Mouse (Mus musculus) G1E (cell line): ENCODE data around the gene Sult5a1. TPM values are rescaled to one million over a fixed set of nuclear protein-coding genes. Genes with fewer than 3 reads are reported as not detected.
"Not testable (repeated sequence)": the region's sequence is repeated elsewhere in the genome, so short reads cannot be mapped to it uniquely, and the experiment has no call there.

ENCODE experiments used
- ATAC-seq: 2 replicates; pipeline ENCODE4 v1.8.0; 2016; ENCODE audit warnings: mild to moderate bottlenecking; ENCODE audit not compliant: insufficient number of reproducible peaks, poor library complexity, low FRiP score, severe bottlenecking; ENCODE audit errors: extremely low read depth
- DNase-seq: peaks from one replicate; pipeline ENCODE4 v3.0.0; 2012; ENCODE audit warnings: low spot score
- H3K27me3 ChIP-seq: 2 replicates; pipeline ENCODE4 v1.6.1; 2012; ENCODE audit warnings: mild to moderate bottlenecking, low read length, inconsistent platforms; ENCODE audit not compliant: insufficient read depth
- H3K36me3 ChIP-seq: replicated peaks from 2 replicates; pipeline ENCODE3; 2012; ENCODE audit warnings: mild to moderate bottlenecking, inconsistent platforms
- H3K4me1 ChIP-seq: 2 replicates; pipeline ENCODE4 v1.6.1; 2012; ENCODE audit warnings: low read depth, low read length, inconsistent platforms, mixed read lengths; ENCODE audit not compliant: insufficient read depth
- H3K4me3 ChIP-seq: 2 replicates; pipeline ENCODE4 v1.5.1; 2012; ENCODE audit warnings: low read depth, mild to moderate bottlenecking, inconsistent platforms, low read length, moderate library complexity, mixed read lengths
- H3K9me3 ChIP-seq: replicated peaks from 2 replicates; pipeline ENCODE4 v1.6.1; 2012; ENCODE audit warnings: inconsistent platforms
- CTCF ChIP-seq: IDR thresholded peaks from 2 replicates; pipeline ENCODE4 v1.5.1; 2012; ENCODE audit warnings: low read depth, low read length, inconsistent platforms, mixed read lengths
- GATA1 ChIP-seq: IDR thresholded peaks from 2 replicates; pipeline ENCODE4 v1.6.1; 2012; ENCODE audit warnings: borderline replicate concordance, low read length, inconsistent platforms, mixed read lengths
- GATA2 ChIP-seq: IDR thresholded peaks from 2 replicates; pipeline ENCODE4 v1.6.1; 2012; ENCODE audit warnings: low read depth, low read length, inconsistent platforms, borderline replicate concordance
- POLR2AphosphoS5 ChIP-seq: IDR thresholded peaks from 2 replicates; pipeline ENCODE4 v1.6.1; 2012; ENCODE audit warnings: low read depth, low read length, inconsistent platforms; ENCODE audit not compliant: insufficient replicate concordance
- TAL1 ChIP-seq: conservative IDR thresholded peaks from 2 replicates; pipeline ENCODE4 v1.6.1; 2012; ENCODE audit warnings: low read depth, low read length, inconsistent platforms, mixed read lengths
- polyA plus RNA-seq: library from polyadenylated mRNA; stranded (reverse); fragments of >175 nt; gene quantifications from 2 replicates; pipeline ENCODE4 v1.2.3, GENCODE M21; 2012
- total RNA-seq, 2 experiments: library from RNA; stranded (forward) in 1 of 2; stranded (reverse) in 1 of 2; fragments of 200-1000 nt in 1 of 2; fragments of >200 nt in 1 of 2; fragmentation: Nextera tagmentation in 1 of 2; gene quantifications; 2 replicates each; pipeline ENCODE4 v1.2.3; 2014 to 2017

Gene Sult5a1
- total RNA-seq (2014; fragmentation: Nextera tagmentation) (not detected in 2 replicates), total RNA-seq (2017) (0.06 and 0.11 TPM in 2 replicates), polyA plus RNA-seq (not detected in 2 replicates)

DNA sequence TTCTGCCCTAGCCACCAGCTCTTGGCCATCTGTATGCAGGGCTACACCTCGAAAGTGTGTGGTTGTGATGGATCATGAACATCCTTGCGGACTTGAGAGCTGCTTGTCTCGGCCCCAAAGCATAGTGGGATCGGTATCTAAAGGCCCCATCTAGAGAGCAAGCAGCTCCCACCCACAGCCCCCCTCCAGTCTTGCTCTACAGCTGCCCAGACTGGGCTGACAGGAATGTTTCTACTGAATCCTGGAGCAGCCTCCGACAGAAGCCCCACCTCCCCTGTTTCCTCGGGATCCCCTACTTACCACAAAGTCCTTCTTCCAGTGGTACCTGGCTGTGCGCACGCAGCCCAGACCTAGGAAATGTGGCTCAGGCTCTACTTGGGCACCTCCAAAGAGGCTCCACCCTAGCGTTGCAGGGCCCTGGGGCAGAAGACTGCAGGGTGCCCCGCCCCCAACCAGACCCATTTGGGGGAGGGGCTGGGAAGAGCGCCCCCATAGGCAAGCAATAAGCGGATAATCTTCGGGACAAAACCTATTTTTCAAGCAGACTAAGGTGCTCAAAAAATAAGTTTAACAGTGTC lies at the start of gene Sult5a1:
TSS of gene Sult5a1 (minus strand) at position 428 of the 578 bp plus-strand sequence.
- ATAC-seq = no peak
- TF ChIP-seq GATA2 (no peak), POLR2AphosphoS5 (no peak), GATA1 (no peak), CTCF (no peak), TAL1 (no peak)
- no peak for DNase-seq
- no peaks in the 10 kb centered on the region for H3K9me3 ChIP-seq
- no peaks in the 10 kb centered on the region for H3K36me3 ChIP-seq
- H3K4me3 ChIP-seq = no peak within 1 kb of the TSS
- H3K27me3 ChIP-seq = peaks cover 72% of the 10 kb centered on the region
- peaks cover 9% of the 10 kb centered on the region for H3K4me1 ChIP-seq

DNA sequence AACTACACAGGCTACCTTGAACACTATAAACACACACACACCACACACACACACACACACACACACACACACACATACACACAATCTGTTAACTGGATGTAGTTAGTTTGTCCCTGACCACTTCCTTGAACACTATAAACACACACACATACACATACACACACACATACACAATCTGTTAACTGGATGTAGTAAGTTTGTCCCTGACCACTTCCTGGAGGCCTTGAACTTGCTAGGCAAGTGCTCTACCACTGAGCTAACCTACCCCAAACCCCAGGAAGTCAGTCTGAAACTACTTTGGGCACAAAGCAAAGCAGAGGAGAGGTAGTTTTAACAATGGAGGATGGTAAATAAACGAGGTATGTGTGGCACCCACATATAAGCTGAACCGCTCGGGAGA lies 45.5 kb upstream of the Sult5a1 start:
- no peak for TF ChIP-seq TAL1
- no peak for TF ChIP-seq GATA1
- TF ChIP-seq CTCF = no peak
- no peak for TF ChIP-seq POLR2AphosphoS5
- TF ChIP-seq GATA2 = no peak
- Histone ChIP-seq H3K4me3 (no peak overlapping the region), H3K36me3 (peaks cover 56% of the 10 kb centered on the region), H3K27me3 (peaks cover 36% of the 10 kb centered on the region), H3K9me3 (no peaks in the 10 kb centered on the region), H3K4me1 (peaks cover 8% of the 10 kb centered on the region)
- no peak for DNase-seq
- ATAC-seq = no peak

GRCm38 (mm10) chr8:123202288-123202687 lies 44.2 kb upstream of the Sult5a1 start:
- H3K4me1 ChIP-seq = peaks cover 13% of the 10 kb centered on the region
- H3K27me3 ChIP-seq = peaks cover 44% of the 10 kb centered on the region
- ATAC-seq (no peak), DNase-seq (peak; percentile 56)
- H3K36me3 ChIP-seq = peaks cover 43% of the 10 kb centered on the region
- H3K9me3 ChIP-seq = no peaks in the 10 kb centered on the region
- H3K4me3 ChIP-seq = no peak overlapping the region
- TF ChIP-seq CTCF = peak; percentile 92
- TF ChIP-seq POLR2AphosphoS5 = no peak
- TF ChIP-seq GATA2 = no peak
- no peak for TF ChIP-seq TAL1
- TF ChIP-seq GATA1 = no peak

DNA sequence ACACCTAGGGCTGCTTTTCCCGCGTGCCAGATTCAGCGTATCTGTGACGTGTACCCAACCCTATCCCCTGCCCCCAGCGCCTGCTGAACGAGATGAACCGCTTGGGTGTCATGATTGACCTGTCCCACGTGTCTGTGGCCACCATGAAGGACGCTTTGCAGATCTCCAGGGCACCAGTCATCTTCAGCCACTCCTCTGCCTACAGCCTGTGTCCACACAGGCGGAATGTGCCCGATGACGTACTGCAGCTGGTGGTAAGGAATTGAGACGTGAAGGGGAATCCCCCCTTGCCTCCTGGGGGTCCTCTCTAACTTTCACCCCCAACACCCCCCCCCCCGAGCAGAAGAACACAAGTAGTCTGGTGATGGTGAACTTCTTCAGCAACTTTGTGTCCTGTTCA lies 41.7 kb upstream of the Sult5a1 start:
- TF ChIP-seq TAL1 = no peak
- no peak for TF ChIP-seq GATA1
- TF ChIP-seq GATA2 = no peak
- no peak for TF ChIP-seq CTCF
- no peak for TF ChIP-seq POLR2AphosphoS5
- Histone ChIP-seq H3K9me3 (no peaks in the 10 kb centered on the region), H3K27me3 (peaks cover 49% of the 10 kb centered on the region), H3K4me1 (peaks cover 14% of the 10 kb centered on the region), H3K36me3 (peaks cover 23% of the 10 kb centered on the region), H3K4me3 (no peak overlapping the region)
- DNase-seq (no peak), ATAC-seq (no peak)

GRCm38 (mm10) chr8:123197016-123197415 lies 38.9 kb upstream of the Sult5a1 start:
- H3K4me1 ChIP-seq = peaks cover 13% of the 10 kb centered on the region
- ATAC-seq, H3K4me3 ChIP-seq, H3K36me3 ChIP-seq, DNase-seq, H3K9me3 ChIP-seq: not testable (repeated sequence)
- H3K27me3 ChIP-seq = peaks cover 61% of the 10 kb centered on the region

DNA sequence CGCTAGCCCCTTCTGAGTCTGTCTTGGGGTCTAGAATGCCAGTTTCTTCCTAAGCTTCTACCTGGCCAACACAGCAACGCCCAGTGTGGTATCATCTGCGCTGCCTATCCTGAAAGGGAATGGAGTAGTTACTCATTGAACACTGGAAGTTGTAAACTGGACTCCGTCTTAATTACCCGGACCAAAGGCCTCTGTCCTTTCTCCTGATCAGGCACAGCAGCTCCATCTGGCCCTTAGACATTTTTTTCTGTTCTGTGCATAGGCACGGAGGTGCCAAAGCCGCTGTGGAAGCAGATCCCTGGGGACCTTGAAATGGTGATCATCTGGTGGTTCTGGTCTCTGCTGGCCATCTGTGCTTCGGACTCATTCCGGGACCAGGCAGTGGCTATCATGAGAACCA lies 35.7 kb upstream of the Sult5a1 start:
- no peaks in the 10 kb centered on the region for H3K36me3 ChIP-seq
- no peak overlapping the region for H3K4me3 ChIP-seq
- peaks cover 49% of the 10 kb centered on the region for H3K27me3 ChIP-seq
- peaks cover 29% of the 10 kb centered on the region for H3K4me1 ChIP-seq
- no peaks in the 10 kb centered on the region for H3K9me3 ChIP-seq
- DNase-seq (no peak), ATAC-seq (no peak)
- no peak for TF ChIP-seq POLR2AphosphoS5
- TF ChIP-seq CTCF = no peak
- no peak for TF ChIP-seq GATA1
- TF ChIP-seq TAL1 = no peak
- no peak for TF ChIP-seq GATA2

GRCm38 (mm10) chr8:123191908-123192307 lies 33.8 kb upstream of the Sult5a1 start:
- H3K36me3 ChIP-seq = no peaks in the 10 kb centered on the region
- H3K4me3 ChIP-seq = no peak overlapping the region
- no peak for ATAC-seq
- H3K27me3 ChIP-seq = peaks cover 54% of the 10 kb centered on the region
- peaks cover 26% of the 10 kb centered on the region for H3K4me1 ChIP-seq
- H3K9me3 ChIP-seq = no peaks in the 10 kb centered on the region
- TF ChIP-seq CTCF (no peak), GATA2 (no peak), TAL1 (no peak), GATA1 (no peak), POLR2AphosphoS5 (no peak)
- DNase-seq = no peak
